Mouse (Mus musculus) G1E (cell line): ENCODE data around the gene Speg.

Experiments
- CTCF ChIP-seq: IDR thresholded peaks from 2 replicates; pipeline ENCODE4 v1.5.1; 2012; ENCODE audit warnings: low read depth, low read length, inconsistent platforms, mixed read lengths
- GATA1 ChIP-seq: IDR thresholded peaks from 2 replicates; pipeline ENCODE4 v1.6.1; 2012; ENCODE audit warnings: borderline replicate concordance, low read length, inconsistent platforms, mixed read lengths
- GATA2 ChIP-seq: IDR thresholded peaks from 2 replicates; pipeline ENCODE4 v1.6.1; 2012; ENCODE audit warnings: low read depth, low read length, inconsistent platforms, borderline replicate concordance
- TAL1 ChIP-seq: conservative IDR thresholded peaks from 2 replicates; pipeline ENCODE4 v1.6.1; 2012; ENCODE audit warnings: low read depth, low read length, inconsistent platforms, mixed read lengths

DNA sequence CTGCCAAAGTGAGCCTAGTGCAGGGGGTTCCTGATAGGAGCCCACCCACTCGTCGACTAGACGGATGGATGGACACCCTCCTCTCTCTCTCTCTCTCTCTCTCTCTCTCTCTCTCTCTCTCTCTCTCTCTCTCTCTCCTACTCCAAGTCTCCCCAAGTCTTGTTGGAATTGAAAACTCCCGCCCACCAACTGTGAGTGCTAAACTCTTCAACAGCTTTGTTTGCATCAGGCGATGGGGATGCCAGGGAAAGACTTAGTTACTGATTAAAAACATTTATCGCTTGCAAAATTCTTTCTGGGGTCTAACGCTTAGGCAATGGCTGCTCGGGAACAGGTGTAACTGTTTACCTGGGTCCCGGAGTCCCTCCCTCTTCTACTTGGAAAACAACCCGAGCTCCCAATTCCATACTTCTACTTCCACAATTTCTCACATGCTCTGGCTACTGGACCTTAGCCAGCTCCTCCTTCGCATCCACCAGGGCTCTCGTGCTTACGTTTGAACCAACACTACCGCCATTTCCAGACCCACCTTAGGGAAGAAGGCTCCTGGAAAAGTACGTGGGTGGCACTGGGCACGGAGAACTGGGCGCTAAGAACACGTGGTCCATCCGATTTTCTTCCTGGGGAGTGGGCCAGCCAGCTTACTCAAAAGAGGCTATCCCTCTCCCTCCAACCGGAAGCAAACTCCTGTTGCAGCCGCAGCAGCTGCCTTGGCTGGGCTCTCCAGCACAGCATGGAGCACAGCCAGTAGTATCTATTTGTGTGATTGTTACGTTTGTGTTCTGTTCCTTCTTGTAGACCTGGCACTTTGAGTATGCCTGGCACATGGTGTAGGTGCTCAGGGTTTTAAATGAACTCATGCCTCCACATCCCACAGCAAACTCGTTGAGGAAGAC is 83.9 kb downstream of the Speg start:
- TF ChIP-seq GATA1 (no peak), CTCF (no peak), GATA2 (no peak), TAL1 (no peak)
